Comparison of ENCODE assay signal across 8 mouse cellular contexts in genomic region chr5:123391442-123391809, GRCm38 (mm10). TPM values are rescaled to one million over a fixed set of nuclear protein-coding genes. Genes with fewer than 3 reads are reported as not detected.
DNase-seq lines count a peak whose midpoint lies in the region; ATAC-seq and TF ChIP-seq lines count a peak whose summit lies in the region.

No protein-coding gene starts in this region.

- no peak for TF ChIP-seq CTCF in CH12.LX (conservative IDR thresholded peaks at IDR 0.05 in 1 of 2, IDR thresholded peaks at IDR 0.05 in 1 of 2; ENCODE audit: low read depth in 2 of 2, low read length in 2 of 2)
- no peak for TF ChIP-seq CTCF in small intestine, adult 2 months (IDR thresholded peaks at IDR 0.05; ENCODE audit: extremely low read depth, insufficient read length, insufficient replicate concordance, low read depth, low read length)

- ATAC-seq in hindbrain, embryonic 16.5 days = peak; percentile 51; the same call in 1 of the 2 replicates

- peaks cover 3% of the 10 kb centered on the region for H3K9me3 ChIP-seq in CH12.LX (replicated peaks; ENCODE audit: low read length)
- H3K9me3 ChIP-seq in embryonic facial prominence, embryonic 10.5 days = no peaks in the 10 kb centered on the region
- no peaks in the 10 kb centered on the region for H3K9me3 ChIP-seq in hindbrain, embryonic 16.5 days (ENCODE audit: control insufficient read depth, low read length)

- H3K4me1 ChIP-seq in CH12.LX (ENCODE audit: control insufficient read depth in 1 of 2, insufficient read depth in 2 of 2) = peaks cover 0 to 29% of the 10 kb centered on the region in 2 experiments; a peak in 2 of 4 replicates
- peaks cover 49% of the 10 kb centered on the region for H3K4me1 ChIP-seq in embryonic facial prominence, embryonic 10.5 days
- peaks cover 15% of the 10 kb centered on the region for H3K4me1 ChIP-seq in hindbrain, embryonic 16.5 days (ENCODE audit: control insufficient read depth, insufficient read depth, low read depth, low read length)
- peaks cover 4% of the 10 kb centered on the region; the same call in 1 of the 2 replicates for H3K4me1 ChIP-seq in small intestine, adult 2 months (ENCODE audit: control insufficient read depth, insufficient read depth, insufficient read length, low read length)

- dilution Hi-C loops in CH12.LX (cut with MboI; ENCODE audit: extremely low pct_ligation_motif_present, extremely low pct_unique_long_range_greater_than_20kb, low sequenced_read_pairs) = no loop called here

- H3K36me3 ChIP-seq in CH12.LX (replicated peaks in 1 of 2; ENCODE audit: control insufficient read depth in 1 of 2, insufficient read depth in 1 of 2, low read length in 1 of 2) = no peaks in the 10 kb centered on the region
- H3K36me3 ChIP-seq in embryonic facial prominence, embryonic 10.5 days (replicated peaks) = no peaks in the 10 kb centered on the region
- H3K36me3 ChIP-seq in hindbrain, embryonic 16.5 days (ENCODE audit: control insufficient read depth, insufficient read depth, low read length) = no peaks in the 10 kb centered on the region
- no peaks in the 10 kb centered on the region for H3K36me3 ChIP-seq in small intestine, adult 2 months (ENCODE audit: control insufficient read depth, insufficient read depth, low read length)

- WGBS in embryonic facial prominence, embryonic 10.5 days = 7% methylated on average over 5 of the region's 5 CpGs
- WGBS in hindbrain, embryonic 16.5 days = 2% methylated on average over 5 of the region's 5 CpGs
- WGBS in small intestine, adult 2 months = 27% methylated on average over 5 of the region's 5 CpGs

- no peaks in the 10 kb centered on the region for H3K27me3 ChIP-seq in CH12.LX (replicated peaks)
- H3K27me3 ChIP-seq in embryonic facial prominence, embryonic 10.5 days (replicated peaks; ENCODE audit: low read depth, poor library complexity, severe bottlenecking) = no peaks in the 10 kb centered on the region
- H3K27me3 ChIP-seq in hindbrain, embryonic 16.5 days (replicated peaks; ENCODE audit: control insufficient read depth, insufficient read depth, low read length) = no peaks in the 10 kb centered on the region
- no peaks in the 10 kb centered on the region for H3K27me3 ChIP-seq in small intestine, adult 2 months (ENCODE audit: control insufficient read depth, insufficient read depth, low read length)

- H3K79me2 ChIP-seq in CH12.LX (replicated peaks; ENCODE audit: control insufficient read depth, extremely low read depth, insufficient read depth, poor library complexity, severe bottlenecking) = peaks cover 16% of the 10 kb centered on the region

- DNase-seq in cerebellum, adult 18-20 months = peak; percentile 49 to 53
- DNase-seq in cerebellum, adult 8-10 months = no peak
- DNase-seq in CH12.LX (ENCODE audit: extremely low read depth) (no peak), liver (peak; percentile 33)
- peak; percentile 59 for DNase-seq in embryonic facial prominence, embryonic 10.5 days (ENCODE audit: low spot score)
- DNase-seq in urinary bladder, adult 2 months (ENCODE audit: low spot score) = no peak

- no peak for TF ChIP-seq EP300 in CH12.LX (IDR thresholded peaks at IDR 0.05; ENCODE audit: low read length)

- H3K9ac ChIP-seq in CH12.LX (ENCODE audit: insufficient read depth, low read depth) = no peak overlapping the region
- H3K9ac ChIP-seq in hindbrain, embryonic 16.5 days (ENCODE audit: low read depth, low read length) = peak overlapping the region; percentile 39

- H3K4me2 ChIP-seq in CH12.LX (ENCODE audit: insufficient read depth, low read depth, poor library complexity, severe bottlenecking) = no peak overlapping the region
- peak overlapping the region; percentile 67 for H3K4me2 ChIP-seq in hindbrain, embryonic 16.5 days (ENCODE audit: low read length)

- TF ChIP-seq POLR2A in CH12.LX (IDR thresholded peaks at IDR 0.05; ENCODE audit: low read depth, low read length) = no peak
- TF ChIP-seq POLR2A in small intestine, adult 2 months (IDR thresholded peaks at IDR 0.05; ENCODE audit: low read depth, low read length) = no peak

- no peak for TF ChIP-seq RAD21 in CH12.LX (IDR thresholded peaks at IDR 0.05; ENCODE audit: low read depth, low read length)

- H3K4me3 ChIP-seq in CH12.LX (replicated peaks in 1 of 3; ENCODE audit: low read depth in 2 of 3, low read length in 2 of 3, poor library complexity in 1 of 3) = no peak overlapping the region
- peak overlapping the region; percentile 57 for H3K4me3 ChIP-seq in embryonic facial prominence, embryonic 10.5 days
- H3K4me3 ChIP-seq in hindbrain, embryonic 16.5 days (ENCODE audit: low read length) = peak overlapping the region; percentile 41
- H3K4me3 ChIP-seq in small intestine, adult 2 months (ENCODE audit: low read depth, low read length) = peak overlapping the region; percentile 28; the same call in 1 of the 2 replicates

- in situ Hi-C loops in CH12.LX (cut with MboI; ENCODE audit: low pct_ligation_motif_present, low pct_unique_long_range_greater_than_20kb, low sequenced_read_pairs) = no loop called here

- no peak overlapping the region for H3K27ac ChIP-seq in CH12.LX (ENCODE audit: insufficient read depth, low read depth)
- peak overlapping the region; percentile 51 for H3K27ac ChIP-seq in embryonic facial prominence, embryonic 10.5 days (replicated peaks)
- no peak overlapping the region for H3K27ac ChIP-seq in hindbrain, embryonic 16.5 days (ENCODE audit: low read depth, low read length)
- no peak overlapping the region for H3K27ac ChIP-seq in small intestine, adult 2 months (ENCODE audit: insufficient read depth, low read depth, low read length)

TF ChIP-seq in CH12.LX, 34 proteins besides CTCF, POLR2A, EP300 and RAD21:
- no peak for TF ChIP-seq USF1 (IDR thresholded peaks at IDR 0.05; ENCODE audit: low read depth, low read length)
- 0 out of 2 replicates have a peak, but pooled peaks have one; percentile 16 for TF ChIP-seq CHD2 (IDR thresholded peaks at IDR 0.05; ENCODE audit: low read length)
- TF ChIP-seq KAT2A (IDR thresholded peaks at IDR 0.05; ENCODE audit: insufficient replicate concordance, low read length) = no peak
- TF ChIP-seq MYC (IDR thresholded peaks at IDR 0.05; ENCODE audit: low read depth, low read length) = no peak
- no peak for TF ChIP-seq MAFK (IDR thresholded peaks at IDR 0.05; ENCODE audit: insufficient replicate concordance, low read length)
- TF ChIP-seq BHLHE40 (IDR thresholded peaks at IDR 0.05; ENCODE audit: low read depth, low read length) = no peak
- no peak for TF ChIP-seq GABPA (IDR thresholded peaks at IDR 0.05; ENCODE audit: insufficient replicate concordance, low read depth, low read length)
TF ChIP-seq in CH12.LX: peak in this region for 1.

RNA-seq across cellular contexts. Expression of gene Mlxip, which starts 3.2 kb away (rescaled TPM):
- 5.8 and 7.4 TPM in 2 replicates for total RNA-seq in CH12.LX (2012; rRNA removed)
- total RNA-seq in CH12.LX (2014; rRNA removed) = 4.3 and 4.4 TPM in 2 replicates
- 15.4 and 17.9 TPM in 2 replicates for polyA plus RNA-seq in CH12.LX (2012; ENCODE audit: insufficient read length, low read depth)
- 18.6 and 20.8 TPM in 2 replicates for polyA plus RNA-seq in embryonic facial prominence, embryonic 10.5 days (2016; fragmentation: Nextera tagmentation; extraction: Ambion mirVana)
- polyA plus RNA-seq in hindbrain, embryonic 16.5 days (2015; fragmentation: Nextera tagmentation; extraction: Ambion mirVana) = 15.2 and 20.7 TPM in 2 replicates
- polyA plus RNA-seq in small intestine, adult 2 months (2012; rRNA removed) = 25.3 and 39.7 TPM in 2 replicates
- polyA plus RNA-seq in urinary bladder, adult 2 months (2012; rRNA removed) = 27.6 and 28.0 TPM in 2 replicates

RNA-seq across cellular contexts. Expression of gene Bcl7a, which starts 47.8 kb away (rescaled TPM):
- total RNA-seq in CH12.LX (2012; rRNA removed) (3.6 and 4.3 TPM in 2 replicates), CH12.LX (2014; rRNA removed) (1.9 and 2.3 TPM in 2 replicates)
- 6.3 and 7.2 TPM in 2 replicates for polyA plus RNA-seq in CH12.LX (2012; ENCODE audit: insufficient read length, low read depth)
- 41.7 and 42.8 TPM in 2 replicates for polyA plus RNA-seq in embryonic facial prominence, embryonic 10.5 days (2016; fragmentation: Nextera tagmentation; extraction: Ambion mirVana)
- polyA plus RNA-seq in hindbrain, embryonic 16.5 days (2015; fragmentation: Nextera tagmentation; extraction: Ambion mirVana) = 31.1 and 36.7 TPM in 2 replicates
- 2.1 and 2.8 TPM in 2 replicates for polyA plus RNA-seq in small intestine, adult 2 months (2012; rRNA removed)
- 10.5 and 14.8 TPM in 2 replicates for polyA plus RNA-seq in urinary bladder, adult 2 months (2012; rRNA removed)

Comparison
In these comparisons a context has a peak if more than half of its experiments do, and no peak if none do; other contexts are left out.
1. DNase-seq: peak in cerebellum, adult 18-20 months (2 of 2), embryonic facial prominence, embryonic 10.5 days (single experiment) and liver (single experiment); none in cerebellum, adult 8-10 months (single experiment), CH12.LX (single experiment) and urinary bladder, adult 2 months (single experiment).
2. H3K4me3 ChIP-seq: peak in embryonic facial prominence, embryonic 10.5 days (single experiment), hindbrain, embryonic 16.5 days (single experiment) and small intestine, adult 2 months (single experiment); none in CH12.LX (0 of 3).